Mouse (Mus musculus) C2C12 (cell line): Measurements from ENCODE around the gene Maml1.

Experiments
- CTCF ChIP-seq: IDR thresholded peaks from one replicate; pipeline ENCODE4 v1.5.1; 2011; ENCODE audit not compliant: control insufficient read depth, insufficient read depth, insufficient read length
- FOSL1 ChIP-seq: IDR thresholded peaks from one replicate; pipeline ENCODE4 v1.8.0; 2011; ENCODE audit warnings: mild to moderate bottlenecking, low read length; ENCODE audit not compliant: poor library complexity, insufficient read depth, severe bottlenecking
- MAX ChIP-seq: IDR thresholded peaks from one replicate; pipeline ENCODE4 v1.6.1; 2011; ENCODE audit warnings: mild to moderate bottlenecking, control low read depth
- MYOD1 ChIP-seq: IDR thresholded peaks from one replicate; pipeline ENCODE4 v1.6.1; 2011; ENCODE audit warnings: low read depth; ENCODE audit not compliant: control insufficient read depth, insufficient read length
- MYOG ChIP-seq: IDR thresholded peaks from one replicate; pipeline ENCODE4 v1.6.1; 2011; ENCODE audit not compliant: control insufficient read depth, insufficient read length; ENCODE audit errors: extremely low read depth
- USF1 ChIP-seq: IDR thresholded peaks from one replicate; pipeline ENCODE4 v1.6.1; 2011; ENCODE audit warnings: low read depth, mild to moderate bottlenecking, control low read depth, moderate library complexity

- TF ChIP-seq CTCF (peak; percentile 44), MAX (no peak), MYOG (no peak), FOSL1 (no peak), MYOD1 (no peak), USF1 (no peak)
Measured at GRCm38 (mm10) chr11:50231411-50231810, 60.7 kb downstream of the Maml1 start.
